Mouse (Mus musculus) spleen, embryonic (tissue): ENCODE measurements at regions not wholly inside any gene's neighbourhood (a gene's known extent, or its start where the extent isn't known, plus 50 kb on each side); places are given as distances from the start of the nearest gene placed in this dataset.

Experiments
- CTCF ChIA-PET: fragments of 350-600 bp; sonication (Branson Sonifier 250); formaldehyde crosslinking; loops from one replicate; lab custom pipeline; 2022; lab: Charles Lee

DNA sequence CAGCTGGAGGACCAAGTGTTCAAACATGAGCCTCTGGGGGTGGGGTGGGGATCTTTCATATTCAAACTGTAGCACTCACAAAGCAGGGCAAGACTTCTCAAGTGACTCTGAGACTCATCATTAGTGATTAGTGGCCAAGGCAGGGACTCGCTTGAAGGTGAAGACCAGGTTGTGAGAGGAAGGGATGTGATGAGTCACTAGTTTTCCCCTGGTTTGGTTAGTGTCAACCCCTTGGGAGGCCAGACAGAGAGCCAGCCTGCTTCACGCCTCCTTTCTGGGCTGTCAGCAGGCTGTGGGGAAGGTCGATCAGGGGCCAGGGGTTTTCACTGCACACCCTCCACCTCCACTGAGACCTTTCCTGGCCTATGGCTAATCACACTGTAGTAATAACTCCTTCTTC is 65.2 kb downstream of the Slc30a10 start:
- CTCF ChIA-PET = no interaction called here

DNA sequence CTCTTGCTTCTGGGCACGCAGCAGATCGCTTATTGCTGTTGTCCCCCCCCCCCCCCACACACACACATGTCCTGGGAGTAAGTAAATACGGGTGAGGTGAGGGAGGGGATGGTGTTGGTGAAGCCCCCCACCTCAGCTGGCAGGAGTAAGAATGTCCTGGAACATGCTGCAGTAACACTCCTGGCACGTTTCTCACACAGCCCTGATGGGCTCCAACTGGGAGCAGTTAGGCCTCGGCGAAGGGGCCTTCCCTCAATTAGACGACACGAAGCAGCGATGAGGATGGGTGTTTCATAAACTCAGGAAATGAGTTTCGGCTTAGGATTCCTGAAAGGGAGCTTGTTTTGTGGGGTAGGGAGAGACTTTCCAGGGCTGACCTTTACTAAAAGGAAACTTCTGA is 69.4 kb downstream of the Slc30a10 start:
- CTCF ChIA-PET = no interaction called here

DNA sequence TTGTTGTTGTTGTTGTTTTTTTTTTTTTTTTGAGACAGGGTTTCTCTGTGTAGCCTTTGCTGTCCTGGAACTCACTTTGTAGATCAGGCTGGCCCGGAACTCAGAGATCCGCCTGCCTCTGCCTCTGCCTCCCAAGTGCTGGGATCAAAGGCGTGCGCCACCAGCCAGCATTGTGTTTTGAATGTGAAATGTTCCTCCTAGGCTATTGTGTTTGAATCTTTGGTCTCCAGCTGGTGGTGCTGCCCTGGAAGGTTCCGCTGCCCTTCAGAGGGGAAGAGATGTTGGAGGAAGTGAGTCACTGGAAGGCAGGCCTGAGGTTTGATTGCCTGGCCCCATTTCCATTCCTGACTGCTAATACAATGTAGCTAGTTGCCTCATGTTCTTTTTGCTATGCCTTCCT is 78.8 kb downstream of the Slc30a10 start:
- CTCF ChIA-PET = no interaction called here

DNA sequence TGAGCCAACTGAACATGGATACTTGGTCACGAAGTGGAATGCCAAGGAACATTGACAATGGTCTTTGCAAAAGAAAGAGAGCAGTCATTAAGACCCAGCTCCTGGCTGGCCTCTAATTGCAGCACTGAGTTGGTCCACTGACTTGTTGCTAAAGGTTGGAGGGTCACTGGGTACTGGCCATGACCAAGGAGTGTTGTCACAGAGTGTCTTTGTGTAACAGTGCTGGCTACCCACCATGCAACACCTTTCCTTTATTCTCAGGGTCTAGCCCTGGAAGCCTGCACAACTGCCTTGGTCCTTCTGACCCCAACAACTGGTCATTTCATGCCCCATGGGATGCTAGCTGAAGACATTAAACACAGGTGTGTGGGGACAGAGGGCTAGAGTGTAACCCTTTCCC is 79.5 kb downstream of the Slc30a10 start:
- CTCF ChIA-PET = no interaction called here

DNA sequence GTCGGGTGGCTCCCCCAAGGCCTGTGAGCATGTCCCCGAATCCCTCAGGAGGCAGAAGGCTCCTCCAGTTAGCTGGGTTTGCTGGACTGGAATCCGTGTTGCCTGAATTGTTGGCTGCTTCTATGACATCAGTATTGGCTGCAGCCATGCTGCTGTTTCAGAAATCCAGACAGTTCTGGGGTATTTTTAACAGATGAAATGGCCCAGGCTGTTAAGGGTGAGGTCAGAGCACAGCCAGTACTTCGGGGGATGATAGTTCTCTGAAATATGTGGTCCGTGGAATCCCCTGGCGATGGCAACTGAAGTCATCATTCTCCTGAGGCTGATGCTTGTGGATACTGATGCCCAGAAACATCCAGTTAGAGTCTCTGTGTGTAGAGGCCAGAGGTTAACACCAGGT is 80.7 kb downstream of the Slc30a10 start:
- CTCF ChIA-PET = no interaction called here

DNA sequence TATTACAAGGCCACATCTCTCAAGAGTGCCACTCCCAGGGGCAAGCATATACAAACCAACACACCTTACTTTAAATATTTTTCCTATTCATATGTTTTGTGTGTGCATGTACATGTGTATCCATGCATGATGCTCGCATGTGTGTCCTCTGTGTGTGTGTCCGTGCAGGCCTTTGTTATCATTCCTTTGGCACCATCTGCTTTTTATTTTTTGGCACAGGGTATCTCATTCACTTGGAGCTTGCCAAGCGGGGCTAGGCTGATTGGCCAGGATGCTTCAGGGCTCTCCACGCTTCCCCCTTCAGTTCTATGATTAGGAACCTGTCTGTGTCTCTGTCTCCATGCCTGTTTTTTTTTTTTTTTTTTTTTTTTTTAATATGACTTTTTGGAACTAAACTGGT is 82.6 kb downstream of the Slc30a10 start:
- CTCF ChIA-PET = no interaction called here

DNA sequence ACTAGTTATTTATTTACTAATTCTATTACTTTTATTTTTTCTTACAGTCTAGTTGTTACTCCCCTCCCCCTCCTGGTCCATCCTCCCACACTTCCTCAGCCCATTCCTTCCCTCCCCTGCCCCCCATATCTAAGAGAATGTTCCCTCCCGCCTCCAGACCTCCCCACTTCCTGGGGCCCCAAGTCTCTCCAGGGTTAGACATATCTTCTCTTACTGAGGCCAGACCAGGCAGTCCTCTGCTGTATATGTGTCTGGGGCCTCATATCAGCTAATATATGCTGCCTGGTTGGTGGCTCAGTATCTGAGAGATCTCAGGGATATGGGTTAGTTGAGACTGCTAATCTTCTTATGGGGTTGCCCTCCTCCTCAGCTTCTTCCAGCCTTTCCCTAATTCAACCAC is 84.8 kb downstream of the Slc30a10 start:
- CTCF ChIA-PET = no interaction called here

DNA sequence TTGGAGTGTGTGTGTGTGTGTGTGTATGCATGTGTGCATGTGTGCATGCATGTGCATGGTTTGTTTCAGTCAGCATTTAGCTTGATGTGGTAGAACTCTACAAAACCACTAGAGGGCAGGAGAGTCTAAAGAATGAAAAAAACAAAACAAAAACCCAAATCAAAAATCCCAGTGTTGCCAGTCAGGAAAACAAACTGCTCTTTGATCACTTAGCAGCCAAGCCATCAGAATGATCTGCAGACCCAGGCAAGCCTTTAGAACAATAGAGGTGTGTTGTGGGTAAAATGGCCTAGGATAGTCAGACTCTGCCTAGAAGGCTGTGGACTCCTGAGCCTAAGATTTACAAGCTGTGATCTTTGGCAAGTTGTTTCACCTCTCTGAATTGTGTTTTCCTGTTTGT is 91.7 kb downstream of the Slc30a10 start:
- CTCF ChIA-PET = no interaction called here

DNA sequence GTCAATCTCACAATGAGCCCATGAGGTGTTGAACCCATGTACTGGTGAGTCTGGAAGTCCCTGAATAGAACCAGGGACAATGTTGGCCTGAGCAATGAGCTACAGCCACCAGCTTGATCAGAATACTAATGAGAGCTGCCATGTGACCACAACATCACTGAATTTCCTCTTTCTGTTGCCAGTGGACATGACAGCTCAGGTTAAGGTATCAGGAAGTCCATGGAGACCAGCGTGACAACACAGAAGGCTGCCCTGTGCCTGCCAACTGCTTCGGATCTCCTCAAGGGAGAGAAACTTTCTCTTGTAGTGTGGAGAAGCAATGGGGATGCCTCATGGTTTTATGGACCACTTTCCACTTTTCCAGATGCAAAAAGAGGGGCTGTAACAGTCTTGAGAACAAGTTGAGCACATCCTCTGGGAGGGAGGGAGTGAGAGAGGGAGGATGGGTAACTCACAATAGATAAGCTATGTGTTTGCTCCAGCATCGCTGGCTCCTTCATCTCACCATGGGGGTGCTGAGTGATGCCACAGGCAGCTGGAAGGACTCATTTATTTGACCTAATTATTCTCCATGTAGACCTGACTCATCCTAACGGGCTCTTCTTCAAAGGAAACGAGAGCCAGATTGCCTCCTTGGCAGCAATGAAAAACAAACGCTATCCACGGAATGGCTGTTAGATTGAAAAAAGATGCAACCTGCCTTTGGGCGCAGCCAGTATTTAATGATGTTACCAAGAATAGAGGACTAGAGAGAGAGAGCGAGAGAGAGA is 118.3 kb downstream of the Slc30a10 start:
- CTCF ChIA-PET = no interaction called here

DNA sequence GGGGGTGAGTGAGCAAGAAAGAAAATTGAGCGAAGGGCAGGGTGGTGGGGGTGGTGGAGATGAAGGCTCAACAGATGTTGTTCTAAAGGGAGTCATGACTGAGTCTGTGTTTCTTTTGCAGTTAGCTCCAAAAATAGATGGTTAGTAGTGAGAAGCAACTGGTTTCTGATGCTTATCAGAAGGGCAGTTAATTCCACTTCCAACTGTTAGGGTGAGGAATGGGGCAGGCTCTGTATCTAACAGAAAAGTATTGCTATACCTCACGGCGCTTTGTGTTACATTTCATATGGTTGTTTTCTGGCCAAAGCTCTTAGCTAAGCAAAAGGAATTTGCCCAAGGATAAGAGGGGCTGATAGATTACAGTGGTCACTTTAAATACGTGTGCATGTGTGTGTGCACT is 120.3 kb downstream of the Slc30a10 start:
- CTCF ChIA-PET = no interaction called here

DNA sequence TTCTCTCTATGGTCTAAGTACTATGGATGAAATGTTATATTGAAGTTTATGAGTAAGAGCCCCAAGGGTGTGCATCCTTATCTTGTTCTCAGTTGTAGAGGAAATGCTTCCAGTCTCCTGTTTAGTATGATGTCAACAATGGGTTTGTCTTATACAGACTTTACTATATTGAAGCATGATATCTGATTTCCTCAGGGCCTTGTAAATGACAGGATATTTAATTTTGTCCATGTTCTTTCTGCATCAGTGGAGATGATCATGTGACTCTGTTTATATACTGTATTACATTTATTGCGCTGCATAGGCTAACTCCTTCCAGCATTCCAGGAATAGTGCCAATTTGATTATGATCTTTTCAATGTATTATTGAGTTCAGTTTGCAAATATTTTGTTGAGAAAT is 125.2 kb downstream of the Slc30a10 start:
- CTCF ChIA-PET = no interaction called here

DNA sequence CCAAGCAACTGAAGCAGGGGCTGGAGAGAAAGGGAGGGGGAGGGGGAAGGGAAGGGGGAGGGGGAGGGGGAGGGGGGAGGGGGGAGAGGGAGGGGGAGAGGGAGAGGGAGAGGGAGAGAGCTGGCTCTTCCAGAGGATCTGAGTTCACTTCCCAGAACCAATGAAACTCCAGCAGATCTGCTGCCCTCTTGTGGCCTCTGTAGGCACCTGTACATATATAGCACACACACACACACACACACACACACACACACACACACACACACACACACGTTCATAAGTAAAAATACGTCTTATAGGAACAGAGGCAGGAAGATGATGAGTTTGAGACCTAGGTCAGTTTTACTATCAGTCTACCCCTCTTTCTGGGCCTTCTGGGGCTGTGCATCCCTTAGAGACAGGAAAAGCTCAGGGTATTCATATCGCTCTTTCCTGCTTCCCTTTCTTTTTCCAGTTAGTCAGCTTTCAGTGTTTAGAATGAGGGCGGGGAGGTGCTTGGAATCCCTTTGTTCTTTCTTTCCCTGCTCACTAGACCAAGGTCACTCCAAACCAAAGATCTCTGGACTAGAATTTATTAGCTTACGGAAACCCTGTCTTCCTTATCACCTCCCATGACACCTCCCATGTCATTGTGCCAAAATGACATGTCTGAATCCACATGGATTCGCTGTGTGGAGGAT is 130.7 kb downstream of the Slc30a10 start:
- CTCF ChIA-PET = no interaction called here

DNA sequence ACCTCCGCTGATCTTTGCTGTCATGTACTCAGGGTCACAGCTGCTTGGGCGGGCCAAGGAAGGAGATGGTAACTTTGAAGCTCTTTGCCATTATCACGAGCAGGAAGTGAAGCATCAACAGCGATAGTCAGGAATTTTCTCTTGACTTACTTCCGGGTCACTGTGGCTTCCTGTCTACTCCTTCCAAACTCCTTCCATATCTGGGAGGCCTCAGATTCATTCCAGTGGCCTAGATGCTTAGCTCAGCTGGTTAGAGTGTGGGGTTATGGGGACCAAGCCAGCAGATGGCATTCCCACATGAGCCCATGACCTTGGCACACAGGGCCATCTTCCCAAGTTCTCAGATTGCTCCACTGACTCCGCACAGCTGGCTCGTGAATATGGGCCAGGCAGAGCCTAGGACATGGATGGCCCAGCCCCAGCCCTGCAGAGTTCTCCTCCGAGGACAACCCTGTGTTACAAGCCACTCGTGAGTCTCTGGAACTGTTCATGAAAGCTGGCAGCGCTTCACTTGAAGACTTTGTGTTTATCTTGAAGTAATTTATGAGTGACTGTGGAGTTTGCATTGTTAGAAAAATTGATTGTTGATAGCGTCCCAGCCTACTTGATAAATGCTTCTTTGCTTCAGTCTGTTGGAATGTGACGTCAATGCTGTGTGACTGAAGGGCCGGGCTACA is 133.2 kb downstream of the Slc30a10 start:
- CTCF ChIA-PET = no interaction called here

DNA sequence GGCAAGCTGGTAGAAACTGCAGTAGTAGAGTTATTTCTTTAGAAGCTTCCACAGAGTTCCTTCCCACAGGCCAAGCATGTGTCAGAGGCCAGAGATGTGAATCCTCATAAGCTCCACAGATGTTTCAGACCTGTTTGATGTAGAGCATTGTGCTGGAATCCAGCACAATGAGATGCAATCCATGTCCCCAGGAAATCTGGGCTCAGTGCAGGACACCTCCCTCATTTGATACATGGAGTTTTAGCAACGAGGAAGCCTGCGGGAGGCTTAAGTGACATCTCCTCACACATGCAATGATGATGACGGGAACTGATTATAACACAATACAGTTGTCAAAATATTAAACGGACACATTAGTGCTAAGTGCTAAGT is 133.7 kb downstream of the Slc30a10 start:
- CTCF ChIA-PET = no interaction called here

DNA sequence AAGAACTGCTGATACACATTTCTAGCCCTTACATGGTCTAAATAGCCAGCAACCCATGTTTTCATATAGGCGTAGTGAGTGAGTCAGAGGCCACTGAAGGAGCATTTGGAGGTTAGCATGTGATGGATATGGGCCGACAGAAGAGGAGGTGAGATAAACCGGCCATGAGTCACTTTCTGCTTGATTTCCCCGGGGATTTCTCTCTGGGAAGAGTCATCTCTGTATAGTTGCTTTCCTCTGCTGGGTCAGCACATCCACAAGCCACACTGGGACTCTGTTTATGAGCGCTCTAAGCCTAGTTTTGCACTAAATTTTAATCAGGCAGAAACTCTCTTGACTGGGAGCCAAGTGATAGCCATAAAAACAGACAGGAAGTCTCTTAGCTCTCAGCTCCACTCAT is 142.2 kb downstream of the Slc30a10 start:
- CTCF ChIA-PET = no interaction called here

DNA sequence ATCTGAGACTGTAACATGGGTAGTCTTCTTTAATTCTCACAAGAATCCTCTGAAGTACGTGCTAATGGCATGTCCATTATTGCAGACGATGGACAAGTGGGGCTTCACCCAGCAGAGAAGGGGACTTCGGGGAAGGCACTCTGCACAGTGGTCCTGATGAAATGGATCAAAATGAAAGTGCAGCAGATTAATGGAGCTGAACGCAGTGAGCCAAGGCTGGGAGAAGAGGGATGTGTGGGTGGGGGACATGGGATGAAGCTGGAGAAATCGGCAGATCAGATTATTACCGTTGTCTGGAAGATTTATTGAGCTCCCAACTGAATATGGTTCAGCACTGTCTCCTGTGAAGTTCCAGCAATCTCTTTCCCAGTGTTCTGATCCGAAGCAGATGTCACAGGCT is 143.9 kb downstream of the Slc30a10 start:
- CTCF ChIA-PET = no interaction called here

DNA sequence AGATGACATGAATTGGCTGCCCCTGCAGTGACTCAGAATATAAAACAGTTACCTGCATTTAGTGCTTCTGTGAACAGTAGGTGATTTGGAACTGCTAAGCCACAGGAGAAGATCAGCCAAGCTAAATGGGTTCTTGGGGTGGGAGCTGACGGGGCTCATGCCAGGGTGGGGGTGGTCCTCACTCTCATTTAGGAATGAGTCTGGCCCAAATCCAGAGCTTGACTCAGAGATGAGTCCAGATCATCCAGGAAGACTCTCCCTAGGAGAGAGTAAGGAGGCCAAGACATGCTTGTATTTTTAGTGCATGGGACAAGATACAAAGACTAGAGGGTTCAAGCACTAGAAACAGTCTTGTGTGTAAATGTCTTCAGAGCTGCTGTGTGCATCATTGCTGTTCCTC is 146.5 kb downstream of the Slc30a10 start:
- CTCF ChIA-PET = no interaction called here

DNA sequence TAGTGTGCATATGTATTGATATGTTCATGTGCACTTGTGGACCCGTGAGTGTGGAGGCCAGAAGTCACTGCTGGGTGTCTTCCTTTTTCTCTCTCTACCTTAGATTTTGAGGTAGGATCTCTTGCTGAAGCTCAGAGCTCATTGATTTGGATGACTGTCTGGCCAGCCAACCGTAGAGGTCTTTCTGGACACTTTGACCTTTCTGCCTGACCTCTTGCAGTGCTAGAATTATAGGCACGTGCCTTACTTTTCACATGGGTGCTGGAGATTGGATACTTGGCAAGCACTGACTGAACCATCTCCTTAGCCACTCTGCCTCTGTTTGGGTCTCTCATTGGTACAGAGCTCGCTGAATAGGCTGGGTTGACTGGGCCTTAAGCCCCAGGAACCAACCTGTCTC is 151.3 kb downstream of the Slc30a10 start:
- CTCF ChIA-PET = no interaction called here

DNA sequence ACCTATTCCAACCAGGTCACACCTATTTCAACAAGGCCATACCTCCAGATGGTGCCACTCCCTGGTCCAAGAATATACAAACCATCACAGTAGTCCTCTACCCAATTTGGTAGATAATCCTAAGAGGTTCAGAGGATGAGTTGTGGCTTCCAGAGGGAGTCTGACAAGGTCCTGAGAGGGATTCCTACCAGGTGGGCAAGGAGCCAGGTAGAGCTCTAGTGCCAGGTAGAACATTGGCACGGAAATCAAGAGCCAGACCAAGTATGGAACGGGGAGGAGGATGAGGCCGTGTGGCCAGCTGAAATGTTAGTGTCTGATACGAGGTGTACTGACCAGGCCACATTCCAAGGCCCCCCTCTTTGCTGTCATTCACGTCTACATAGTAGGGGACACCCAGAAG is 153.0 kb downstream of the Slc30a10 start:
- CTCF ChIA-PET = no interaction called here

DNA sequence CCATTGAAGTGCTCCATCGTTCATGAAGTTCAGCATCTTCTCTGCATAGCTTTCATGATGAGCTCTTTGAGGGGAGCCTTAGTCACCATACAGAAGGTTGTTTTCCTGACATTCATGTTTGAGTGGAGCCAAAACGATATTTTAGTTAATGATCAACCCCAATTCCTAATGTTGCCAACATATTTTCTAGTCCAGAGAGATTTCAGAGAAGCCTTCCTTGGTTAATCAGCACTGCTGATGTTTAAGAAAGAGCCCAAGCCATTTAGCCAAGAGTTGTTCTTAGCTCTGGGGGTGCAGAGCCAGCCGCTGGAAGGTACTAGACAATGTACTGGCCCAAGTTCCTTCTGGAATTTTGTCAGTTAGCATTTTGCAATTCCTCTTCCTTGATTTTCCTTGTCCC is 153.8 kb downstream of the Slc30a10 start:
- CTCF ChIA-PET = no interaction called here

DNA sequence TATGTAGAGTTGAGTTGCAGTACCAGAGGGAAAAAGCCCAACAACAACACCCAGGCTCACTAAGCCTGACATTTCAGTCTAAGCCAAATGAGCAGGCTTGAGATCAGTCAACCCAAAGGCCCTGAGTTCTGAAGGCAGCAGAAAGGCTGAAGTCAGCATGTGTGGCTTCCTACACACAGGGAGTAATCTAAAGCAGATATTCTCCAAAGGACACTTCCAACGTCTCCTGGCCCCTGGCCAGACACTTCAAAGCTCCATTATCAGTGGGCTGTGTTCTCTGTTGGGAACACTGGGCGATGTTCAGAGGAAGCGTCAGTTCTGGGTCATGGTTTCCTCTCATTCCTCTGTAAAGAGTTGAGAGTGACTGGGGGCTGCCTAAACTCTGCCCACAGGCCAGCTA is 155.9 kb downstream of the Slc30a10 start:
- CTCF ChIA-PET = no interaction called here

DNA sequence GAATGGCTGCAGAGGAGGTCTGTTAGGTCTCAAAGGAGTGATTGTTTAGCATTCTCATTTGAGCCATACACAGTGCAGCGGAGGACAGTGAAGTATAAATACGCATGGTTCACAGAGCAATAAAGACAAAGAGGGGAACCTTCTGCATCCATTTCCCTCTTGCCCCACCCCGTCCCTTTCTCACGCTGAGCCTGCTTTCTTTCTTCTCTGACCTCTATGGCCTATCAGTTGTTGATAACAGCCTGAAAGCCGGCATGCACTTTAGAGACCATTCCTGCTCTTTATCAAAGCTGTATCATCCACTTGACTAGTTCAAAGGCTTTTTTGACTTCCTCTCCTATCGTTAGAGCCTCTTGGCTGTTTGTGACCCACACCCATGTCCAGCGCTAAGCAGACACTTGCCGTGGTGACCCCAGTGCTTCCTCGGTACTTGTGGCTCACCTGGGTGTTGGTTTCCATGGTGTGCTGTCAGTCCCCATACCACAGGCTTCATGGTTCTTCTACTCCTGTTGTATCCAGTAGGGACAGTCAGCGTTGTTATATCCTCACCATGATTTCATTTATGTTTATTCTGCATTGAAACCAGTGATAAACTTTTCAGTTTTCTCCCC is 161.3 kb downstream of the Slc30a10 start:
- CTCF ChIA-PET = no interaction called here

DNA sequence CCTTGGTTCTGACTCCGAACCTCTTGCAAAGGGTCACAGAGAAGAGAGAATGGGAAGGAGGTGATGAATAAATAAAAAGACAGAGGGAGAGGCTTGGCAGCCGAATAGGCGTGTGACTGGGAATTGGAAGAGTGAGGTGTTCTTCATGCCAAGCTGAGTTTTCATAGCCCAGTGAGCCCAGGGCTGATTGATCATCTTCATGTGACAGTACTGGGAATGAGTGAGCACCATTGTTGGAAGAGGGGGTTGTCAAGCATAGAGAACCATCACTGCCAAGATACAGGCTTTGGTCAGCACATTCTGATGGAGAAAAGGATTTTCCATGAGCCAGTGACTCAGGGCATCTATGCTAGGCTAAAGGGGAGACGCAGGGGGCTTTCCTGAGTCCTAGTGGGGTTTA is 163.0 kb downstream of the Slc30a10 start:
- CTCF ChIA-PET = no interaction called here
